Comparison of ENCODE assay signal across 27 mouse cellular contexts in genomic region chr5:123880778-123881177, GRCm38 (mm10). TPM values are rescaled to one million over a fixed set of nuclear protein-coding genes. Genes with fewer than 3 reads are reported as not detected.
A peak's percentile ranks its signal among the peaks of the same experiment; 100 is the strongest.
DNase-seq lines count a peak whose midpoint lies in the region; ATAC-seq and TF ChIP-seq lines count a peak whose summit lies in the region.
"Had no signal": no experiment of that assay in that cellular context is flagged by ENCODE, and none has a peak within 500 bp of the region (broad histone marks: within the 10 kb centered on the region; RNA-seq: fewer than 3 reads in every experiment).

No protein-coding gene starts in this region.

- H3K9me3 ChIP-seq in midbrain, postnatal 0 days (ENCODE audit: low read length), result no peaks in the 10 kb centered on the region
- H3K9me3 ChIP-seq in midbrain, embryonic 15.5 days, result no peaks in the 10 kb centered on the region
- H3K9me3 ChIP-seq in MEL (replicated peaks; ENCODE audit: insufficient read depth, low read length), result no peaks in the 10 kb centered on the region
- H3K9me3 ChIP-seq in stomach, postnatal 0 days (ENCODE audit: control insufficient read depth, low read length), result no peaks in the 10 kb centered on the region
- H3K9me3 ChIP-seq: embryonic facial prominence, embryonic 15.5 days; heart, embryonic 13.5 days; hindbrain, embryonic 13.5 days; megakaryocyte, embryonic 14.5 days; midbrain, embryonic 13.5 days; neural tube, embryonic 13.5 days had no signal

- no peak for ATAC-seq in midbrain, postnatal 0 days (ENCODE audit: low FRiP score)
- ATAC-seq in midbrain, embryonic 15.5 days (replicated peaks), result no peak
- no peak for ATAC-seq in stomach, postnatal 0 days (ENCODE audit: low FRiP score, low TSS enrichment)
- ATAC-seq: forebrain, embryonic 14.5 days; inflammation-experienced regulatory T-cells, adult 6 months; midbrain, embryonic 13.5 days; Patski had no signal

- H3K27ac ChIP-seq in layer of hippocampus, adult 2 months, result no peak overlapping the region
- no peak overlapping the region for H3K27ac ChIP-seq in midbrain, postnatal 0 days (ENCODE audit: low read depth, low read length)
- H3K27ac ChIP-seq in midbrain, embryonic 15.5 days, result no peak overlapping the region
- H3K27ac ChIP-seq in MEL (ENCODE audit: control insufficient read depth, low read depth, low read length), result no peak overlapping the region
- no peak overlapping the region for H3K27ac ChIP-seq in stomach, postnatal 0 days (replicated peaks)
- H3K27ac ChIP-seq: heart, embryonic 13.5 days; midbrain, embryonic 13.5 days; neural tube, embryonic 13.5 days had no signal

- H3K36me3 ChIP-seq in midbrain, postnatal 0 days (ENCODE audit: insufficient read depth, low read length), result no peaks in the 10 kb centered on the region
- H3K36me3 ChIP-seq in midbrain, embryonic 15.5 days (replicated peaks), result no peaks in the 10 kb centered on the region
- H3K36me3 ChIP-seq in MEL (ENCODE audit: control insufficient read depth in 1 of 2, insufficient read depth in 2 of 2, low read length in 2 of 2), result no peaks in the 10 kb centered on the region
- no peaks in the 10 kb centered on the region for H3K36me3 ChIP-seq in stomach, postnatal 0 days (ENCODE audit: control insufficient read depth, insufficient read depth, low read length)
- H3K36me3 ChIP-seq: embryonic facial prominence, embryonic 15.5 days; heart, embryonic 13.5 days; hindbrain, embryonic 13.5 days; midbrain, embryonic 13.5 days; neural tube, embryonic 13.5 days had no signal

- DNase-seq in layer of hippocampus, adult 2 months (ENCODE audit: low spot score in 2 of 2), result no peak
- DNase-seq in layer of hippocampus, adult 18-20 months (ENCODE audit: low spot score in 2 of 2), result no peak
- no peak for DNase-seq in midbrain, postnatal 0 days (ENCODE audit: low spot score)
- peak; percentile 45 for DNase-seq in MEL (ENCODE audit: low read depth, low spot score)
- no peak for DNase-seq in stomach, postnatal 0 days (ENCODE audit: low spot score)
- no peak for DNase-seq in spleen, adult 18-20 months
- DNase-seq: adrenal gland, postnatal 25 days; cerebellum, adult 9-11 months; gastrocnemius, postnatal 10 days; kidney, adult 8-10 months; lung, postnatal 36 days; retina, postnatal 1 day; right cerebral cortex, postnatal 25 days had no signal

- H3K9ac ChIP-seq in midbrain, postnatal 0 days (replicated peaks; ENCODE audit: low read length, poor library complexity, severe bottlenecking), result no peak overlapping the region
- H3K9ac ChIP-seq in midbrain, embryonic 15.5 days, result no peak overlapping the region
- H3K9ac ChIP-seq in MEL (ENCODE audit: control insufficient read depth, low read depth, low read length, poor library complexity, severe bottlenecking), result no peak overlapping the region
- no peak overlapping the region for H3K9ac ChIP-seq in stomach, postnatal 0 days (ENCODE audit: low read length)
- H3K9ac ChIP-seq: embryonic facial prominence, embryonic 15.5 days; hindbrain, embryonic 13.5 days; midbrain, embryonic 13.5 days; neural tube, embryonic 13.5 days had no signal

- H3K4me3 ChIP-seq in layer of hippocampus, adult 2 months, result no peak overlapping the region
- H3K4me3 ChIP-seq in midbrain, postnatal 0 days (ENCODE audit: low read depth, low read length), result no peak overlapping the region
- H3K4me3 ChIP-seq in midbrain, embryonic 15.5 days, result no peak overlapping the region
- H3K4me3 ChIP-seq in MEL (ENCODE audit: control insufficient read depth in 1 of 2, insufficient read depth in 1 of 2, low read depth in 2 of 2, low read length in 2 of 2), result no peak overlapping the region
- H3K4me3 ChIP-seq in stomach, postnatal 0 days (ENCODE audit: low read depth, low read length), result no peak overlapping the region
- H3K4me3 ChIP-seq: heart, embryonic 13.5 days; hindbrain, embryonic 13.5 days; megakaryocyte, embryonic 14.5 days; midbrain, embryonic 13.5 days; myocyte; neural tube, embryonic 13.5 days had no signal

- no peak overlapping the region for H3K4me2 ChIP-seq in midbrain, postnatal 0 days (ENCODE audit: low read depth, low read length, poor library complexity, severe bottlenecking)
- H3K4me2 ChIP-seq in midbrain, embryonic 15.5 days, result no peak overlapping the region
- H3K4me2 ChIP-seq in stomach, postnatal 0 days (replicated peaks; ENCODE audit: low read depth), result no peak overlapping the region
- H3K4me2 ChIP-seq: hindbrain, embryonic 13.5 days; midbrain, embryonic 13.5 days; neural tube, embryonic 13.5 days had no signal

- H3K79me2 ChIP-seq in MEL (ENCODE audit: control insufficient read depth, insufficient read depth, low read length, poor library complexity), result no peaks in the 10 kb centered on the region

- no peaks in the 10 kb centered on the region for H3K4me1 ChIP-seq in midbrain, postnatal 0 days (ENCODE audit: insufficient read depth, low read length)
- no peaks in the 10 kb centered on the region for H3K4me1 ChIP-seq in midbrain, embryonic 15.5 days
- peaks cover 4 to 8% of the 10 kb centered on the region in 2 experiments for H3K4me1 ChIP-seq in MEL (ENCODE audit: control insufficient read depth in 1 of 2, insufficient read depth in 2 of 2, low read length in 2 of 2)
- peaks cover 9% of the 10 kb centered on the region; the same call in 1 of the 2 replicates for H3K4me1 ChIP-seq in stomach, postnatal 0 days (replicated peaks; ENCODE audit: control insufficient read depth, insufficient read depth)
- H3K4me1 ChIP-seq: midbrain, embryonic 13.5 days; neural tube, embryonic 13.5 days had no signal

- TF ChIP-seq RAD21 in MEL (IDR thresholded peaks at IDR 0.05; ENCODE audit: low read depth, low read length), result peak; percentile 21; the same call in 1 of the 2 replicates

- H3K27me3 ChIP-seq in midbrain, postnatal 0 days (ENCODE audit: insufficient read depth, low read length), result no peaks in the 10 kb centered on the region
- H3K27me3 ChIP-seq in midbrain, embryonic 15.5 days (replicated peaks), result no peaks in the 10 kb centered on the region
- no peaks in the 10 kb centered on the region; a peak in 2 of 4 replicates for H3K27me3 ChIP-seq in MEL (ENCODE audit: control insufficient read depth in 1 of 2, insufficient read depth in 2 of 2, low read length in 2 of 2)
- H3K27me3 ChIP-seq in stomach, postnatal 0 days (ENCODE audit: control insufficient read depth, insufficient read depth, low read length), result no peaks in the 10 kb centered on the region
- H3K27me3 ChIP-seq: embryonic facial prominence, embryonic 15.5 days; heart, embryonic 13.5 days; hindbrain, embryonic 13.5 days; midbrain, embryonic 13.5 days; neural tube, embryonic 13.5 days had no signal

- no peak for TF ChIP-seq EP300 in MEL (IDR thresholded peaks at IDR 0.05; ENCODE audit: low read depth in 1 of 2, low read length in 2 of 2)
- no peak for TF ChIP-seq EP300 in stomach, postnatal 0 days (optimal IDR thresholded peaks at IDR 0.05)

- TF ChIP-seq CTCF in layer of hippocampus, adult 2 months (conservative IDR thresholded peaks at IDR 0.05), result peak; percentile 38
- TF ChIP-seq CTCF in midbrain, postnatal 0 days (IDR thresholded peaks at IDR 0.05), result peak; percentile 22; the same call in 1 of the 2 replicates
- peak in 2 of 3 experiments; percentile 40 to 44; a peak in 5 of 6 replicates for TF ChIP-seq CTCF in MEL (IDR thresholded peaks at IDR 0.05 in 2 of 3, conservative IDR thresholded peaks at IDR 0.05 in 1 of 3; ENCODE audit: control insufficient read depth in 1 of 3, insufficient read depth in 1 of 3, low read depth in 2 of 3, low read length in 3 of 3, poor library complexity in 1 of 3, severe bottlenecking in 1 of 3)
- peak; percentile 51 for TF ChIP-seq CTCF in stomach, postnatal 0 days (IDR thresholded peaks at IDR 0.05; ENCODE audit: low read depth)

- no peak for TF ChIP-seq POLR2A in MEL (IDR thresholded peaks at IDR 0.05; ENCODE audit: control insufficient read depth in 1 of 2, insufficient read depth in 1 of 2, low read depth in 1 of 2, low read length in 2 of 2, poor library complexity in 1 of 2)

- WGBS in midbrain, postnatal 0 days, result 81% methylated on average over 14 of the region's 14 CpGs
- 83% methylated on average over 14 of the region's 14 CpGs for WGBS in midbrain, embryonic 15.5 days
- WGBS in stomach, postnatal 0 days, result 80% methylated on average over 14 of the region's 14 CpGs

RNA-seq across cellular contexts. Expression of gene Hcar1, which starts 1.0 kb away (rescaled TPM):
- 1 to 10 TPM in 1 of 2 experiments, under 1 TPM in 1; 0.69 to 1.0 TPM for total RNA-seq in layer of hippocampus, adult 2 months (2021)
- total RNA-seq in layer of hippocampus, adult 18-20 months (2021), result under 1 TPM; 0.74 to 0.86 TPM
- 1.1 and 1.9 TPM in 2 replicates for total RNA-seq in midbrain, postnatal 0 days (2014; rRNA removed)
- 0.64 and 0.71 TPM in 2 replicates for polyA plus RNA-seq in midbrain, postnatal 0 days (2015; fragmentation: Nextera tagmentation; extraction: Ambion mirVana)
- polyA plus RNA-seq in midbrain, embryonic 15.5 days (2015; fragmentation: Nextera tagmentation; extraction: Ambion mirVana), result 0.65 and 1.1 TPM in 2 replicates
- total RNA-seq in MEL (2012; rRNA removed), result not detected in 2 replicates
- not detected for polyA plus RNA-seq in MEL (2012; ENCODE audit: insufficient read depth in 1 of 2, insufficient read length in 2 of 2, low read depth in 1 of 2, low replicate concordance in 2 of 2, missing spikeins in 1 of 2)
- polyA plus RNA-seq in stomach, postnatal 0 days (2015; fragmentation: Nextera tagmentation; extraction: Ambion mirVana), result 4.9 and 6.0 TPM in 2 replicates
- total RNA-seq: common myeloid progenitor, adult 5-6 weeks had no signal
- polyA plus RNA-seq: inflammation-experienced regulatory T-cells, adult 6 months; myocyte; Patski had no signal

RNA-seq across cellular contexts. Expression of gene Hcar2, which starts 15.5 kb away (rescaled TPM):
- total RNA-seq in layer of hippocampus, adult 2 months (2021), result not detected
- under 1 TPM in 1 of 2 experiments, not detected in 1; 0.27 TPM for total RNA-seq in layer of hippocampus, adult 18-20 months (2021)
- not detected in 2 replicates for total RNA-seq in midbrain, postnatal 0 days (2014; rRNA removed)
- polyA plus RNA-seq in midbrain, postnatal 0 days (2015; fragmentation: Nextera tagmentation; extraction: Ambion mirVana), result not detected in 2 replicates
- not detected in 2 replicates for polyA plus RNA-seq in midbrain, embryonic 15.5 days (2015; fragmentation: Nextera tagmentation; extraction: Ambion mirVana)
- not detected in 2 replicates for total RNA-seq in MEL (2012; rRNA removed)
- polyA plus RNA-seq in MEL (2012; ENCODE audit: insufficient read depth in 1 of 2, insufficient read length in 2 of 2, low read depth in 1 of 2, low replicate concordance in 2 of 2, missing spikeins in 1 of 2), result not detected
- 24.0 and 26.8 TPM in 2 replicates for polyA plus RNA-seq in stomach, postnatal 0 days (2015; fragmentation: Nextera tagmentation; extraction: Ambion mirVana)
- total RNA-seq: left cerebral cortex, postnatal 36 days had no signal
- polyA plus RNA-seq: C2C12; forebrain, embryonic 14.5 days; hindbrain, embryonic 13.5 days; midbrain, embryonic 13.5 days; myocyte; neural tube, embryonic 13.5 days; Patski had no signal

RNA-seq across cellular contexts. Expression of gene Denr, which starts 26.2 kb away (rescaled TPM):
- total RNA-seq in layer of hippocampus, adult 2 months (2021), result 10 to 100 TPM; 64.7 to 66.7 TPM
- 10 to 100 TPM; 64.9 TPM for total RNA-seq in layer of hippocampus, adult 18-20 months (2021)
- 13.8 and 25.4 TPM in 2 replicates for total RNA-seq in midbrain, postnatal 0 days (2014; rRNA removed)
- 130 and 158 TPM in 2 replicates for polyA plus RNA-seq in midbrain, postnatal 0 days (2015; fragmentation: Nextera tagmentation; extraction: Ambion mirVana)
- polyA plus RNA-seq in midbrain, embryonic 15.5 days (2015; fragmentation: Nextera tagmentation; extraction: Ambion mirVana), result 114 and 129 TPM in 2 replicates
- 100 and 109 TPM in 2 replicates for total RNA-seq in MEL (2012; rRNA removed)
- polyA plus RNA-seq in MEL (2012; ENCODE audit: insufficient read depth in 1 of 2, insufficient read length in 2 of 2, low read depth in 1 of 2, low replicate concordance in 2 of 2, missing spikeins in 1 of 2), result 100 to 1,000 TPM in 1 of 2 experiments, 10 to 100 TPM in 1; 62.4 to 323 TPM
- 107 and 122 TPM in 2 replicates for polyA plus RNA-seq in stomach, postnatal 0 days (2015; fragmentation: Nextera tagmentation; extraction: Ambion mirVana)

RNA-seq across cellular contexts. Expression of gene Gm43518, which starts 46.4 kb away (rescaled TPM):
- 1 to 10 TPM in 1 of 2 experiments, under 1 TPM in 1; 0.87 to 1.3 TPM for total RNA-seq in layer of hippocampus, adult 2 months (2021)
- 1 to 10 TPM in 1 of 2 experiments, not detected in 1; 1.6 TPM for total RNA-seq in layer of hippocampus, adult 18-20 months (2021)
- total RNA-seq in midbrain, postnatal 0 days (2014; rRNA removed), result 6.0 TPM in 1 of 2 replicates, not detected in the other
- 2.7 and 2.8 TPM in 2 replicates for polyA plus RNA-seq in midbrain, postnatal 0 days (2015; fragmentation: Nextera tagmentation; extraction: Ambion mirVana)
- polyA plus RNA-seq in midbrain, embryonic 15.5 days (2015; fragmentation: Nextera tagmentation; extraction: Ambion mirVana), result 5.4 and 7.6 TPM in 2 replicates
- 1.5 and 2.1 TPM in 2 replicates for total RNA-seq in MEL (2012; rRNA removed)
- 1 to 10 TPM in 1 of 2 experiments, not detected in 1; 3.6 TPM for polyA plus RNA-seq in MEL (2012; ENCODE audit: insufficient read depth in 1 of 2, insufficient read length in 2 of 2, low read depth in 1 of 2, low replicate concordance in 2 of 2, missing spikeins in 1 of 2)
- polyA plus RNA-seq in stomach, postnatal 0 days (2015; fragmentation: Nextera tagmentation; extraction: Ambion mirVana), result 0.56 and 0.91 TPM in 2 replicates
- polyA plus RNA-seq: C2C12, myocyte had no signal

RNA-seq across cellular contexts. Expression of gene Ccdc62, which starts 49.7 kb away (rescaled TPM):
- total RNA-seq in layer of hippocampus, adult 2 months (2021), result 1 to 10 TPM; 2.6 to 4.5 TPM
- total RNA-seq in layer of hippocampus, adult 18-20 months (2021), result 1 to 10 TPM; 1.3 to 2.4 TPM
- total RNA-seq in midbrain, postnatal 0 days (2014; rRNA removed), result 0.27 and 9.8 TPM in 2 replicates
- 2.9 and 3.8 TPM in 2 replicates for polyA plus RNA-seq in midbrain, postnatal 0 days (2015; fragmentation: Nextera tagmentation; extraction: Ambion mirVana)
- polyA plus RNA-seq in midbrain, embryonic 15.5 days (2015; fragmentation: Nextera tagmentation; extraction: Ambion mirVana), result 4.4 and 6.7 TPM in 2 replicates
- total RNA-seq in MEL (2012; rRNA removed), result 7.5 and 8.5 TPM in 2 replicates
- polyA plus RNA-seq in MEL (2012; ENCODE audit: insufficient read depth in 1 of 2, insufficient read length in 2 of 2, low read depth in 1 of 2, low replicate concordance in 2 of 2, missing spikeins in 1 of 2), result 10 to 100 TPM in 1 of 2 experiments, not detected in 1; 13.4 TPM
- polyA plus RNA-seq in stomach, postnatal 0 days (2015; fragmentation: Nextera tagmentation; extraction: Ambion mirVana), result 5.4 TPM in 2 replicates
